Mouse (Mus musculus) testis, adult 2 months (tissue): ENCODE data around the gene Rims4.

Experiments
- CTCF ChIP-seq: fragments of 200-500 bp; IDR thresholded peaks from 2 replicates; pipeline ENCODE4 v1.5.1; 2012; ENCODE audit warnings: low read depth, mild to moderate bottlenecking, inconsistent platforms, low read length, moderate library complexity; ENCODE audit not compliant: control insufficient read depth, insufficient read depth, insufficient replicate concordance
- POLR2A ChIP-seq: fragments of 200-500 bp; IDR thresholded peaks from 2 replicates; pipeline ENCODE4 v1.6.1; 2012; ENCODE audit warnings: low read depth, mild to moderate bottlenecking, inconsistent platforms, low read length, moderate library complexity; ENCODE audit not compliant: control insufficient read depth

- TF ChIP-seq CTCF: no peak
- no peak for TF ChIP-seq POLR2A
These were observed 46.4 kb upstream of the Rims4 start for GRCm38 (mm10) chr2:163964606-163965560.
